Mouse (Mus musculus): Measurements from ENCODE around the gene Gm28035. TPM values are rescaled to one million over a fixed set of nuclear protein-coding genes. Genes with fewer than 3 reads are reported as not detected.

Gm28035 gene
- total RNA-seq (2022), result 10 to 100 TPM in 2 of 4 experiments, 1 to 10 TPM in 2; 6.7 to 11.6 (median 9.9) TPM

DNA sequence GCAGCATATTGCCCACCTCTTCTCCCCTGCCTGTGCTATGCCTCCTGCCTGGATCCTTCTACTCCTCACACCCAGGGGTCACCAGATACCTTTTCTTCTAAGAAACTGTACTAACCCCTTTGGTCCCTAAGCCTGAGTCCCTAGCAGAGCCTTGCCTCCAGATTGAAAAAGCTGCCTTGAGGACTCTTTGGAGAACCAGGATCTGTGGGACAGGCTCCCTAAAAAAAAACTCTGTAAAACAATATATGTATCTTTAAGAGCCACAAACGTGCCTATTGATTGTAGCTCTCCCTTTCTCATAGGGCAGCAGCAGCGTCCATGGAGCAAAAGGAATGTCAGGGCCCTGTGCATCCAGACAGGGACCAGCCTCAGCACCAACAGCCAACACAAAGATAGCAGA is at the start of gene Gm28035:
Gene Gm28035, plus strand, starts transcription at position 301 of the 400 bp plus-strand sequence.
- DNase-seq (ENCODE audit: low spot score in 2 of 2), result no peak

DNA sequence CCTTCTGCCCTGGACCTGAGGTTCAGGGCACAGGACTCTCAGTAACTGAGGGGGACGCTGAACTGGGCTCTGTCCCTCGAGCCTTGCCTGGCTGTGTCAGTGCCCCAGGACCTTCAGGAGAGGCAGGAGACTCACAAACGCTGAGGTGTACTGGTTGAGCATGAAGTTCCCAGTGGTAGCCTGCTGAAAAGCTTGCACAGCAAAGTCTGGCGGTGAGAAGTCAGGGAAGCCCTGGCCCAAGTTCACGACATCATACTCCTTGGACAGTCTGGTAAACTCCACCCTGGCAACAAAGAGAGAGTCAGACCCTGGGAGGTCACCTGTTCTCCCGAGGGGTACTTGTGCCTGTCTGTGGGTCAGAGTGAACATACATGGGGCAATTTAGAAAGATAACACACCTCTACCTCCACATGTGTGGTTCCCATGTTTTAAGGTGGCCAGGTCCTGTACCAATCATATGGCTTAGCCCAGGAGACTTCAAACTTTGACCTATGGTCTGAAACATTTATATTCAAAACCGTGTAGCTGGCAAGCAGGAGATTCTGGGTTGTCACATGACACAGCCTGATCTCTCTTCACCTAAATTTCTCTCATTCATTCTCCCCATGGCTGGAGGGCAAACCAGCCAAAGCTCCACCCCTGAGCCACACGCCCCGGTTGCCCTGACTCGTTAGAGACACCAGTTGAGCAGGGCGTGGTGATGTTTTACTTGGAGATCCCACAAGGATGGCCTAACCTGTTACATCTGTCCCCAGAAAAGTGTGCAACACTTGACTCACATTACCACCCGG is 48.4 kb upstream of the Gm28035 start:
- no peak for DNase-seq (ENCODE audit: low spot score in 2 of 2)

DNA sequence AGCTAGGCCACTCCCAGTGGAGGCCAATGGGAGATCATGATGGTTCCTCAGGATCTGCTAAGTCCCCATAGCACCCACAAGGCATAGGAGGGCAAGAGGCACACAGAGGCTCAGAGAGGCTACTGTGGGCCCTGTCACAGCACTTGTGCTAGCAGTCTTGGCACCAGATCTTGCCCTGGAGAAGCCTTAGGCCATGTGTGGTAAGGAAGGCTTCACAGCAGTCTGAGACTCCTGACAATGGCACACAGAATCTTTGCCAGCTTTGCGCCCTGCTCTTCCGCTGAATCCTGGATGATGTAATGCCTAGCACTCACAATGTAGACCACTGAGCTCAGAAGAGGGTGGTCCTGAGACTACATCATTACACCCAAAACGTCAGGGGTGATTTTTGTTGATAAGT is 45.7 kb upstream of the Gm28035 start:
- DNase-seq (ENCODE audit: low spot score in 2 of 2), result no peak

DNA sequence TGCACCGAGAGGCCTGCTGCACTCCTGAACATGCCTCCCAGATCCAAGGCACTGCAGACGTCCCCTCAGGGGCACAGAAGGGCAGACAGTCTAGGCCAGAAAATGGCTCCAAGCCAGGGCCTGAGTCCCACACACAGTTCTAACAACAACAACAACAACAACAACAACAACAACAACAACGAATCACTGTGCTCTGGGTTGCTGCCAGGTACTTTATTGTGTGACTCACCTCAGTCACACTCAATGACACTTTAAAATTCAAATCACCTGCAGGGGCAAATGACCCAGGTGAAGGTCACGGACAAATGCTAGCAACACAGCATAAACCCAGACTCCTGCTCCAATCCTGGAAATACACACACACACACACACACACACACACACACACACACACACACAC is 42.3 kb upstream of the Gm28035 start:
- DNase-seq (ENCODE audit: low spot score in 2 of 2), result no peak

DNA sequence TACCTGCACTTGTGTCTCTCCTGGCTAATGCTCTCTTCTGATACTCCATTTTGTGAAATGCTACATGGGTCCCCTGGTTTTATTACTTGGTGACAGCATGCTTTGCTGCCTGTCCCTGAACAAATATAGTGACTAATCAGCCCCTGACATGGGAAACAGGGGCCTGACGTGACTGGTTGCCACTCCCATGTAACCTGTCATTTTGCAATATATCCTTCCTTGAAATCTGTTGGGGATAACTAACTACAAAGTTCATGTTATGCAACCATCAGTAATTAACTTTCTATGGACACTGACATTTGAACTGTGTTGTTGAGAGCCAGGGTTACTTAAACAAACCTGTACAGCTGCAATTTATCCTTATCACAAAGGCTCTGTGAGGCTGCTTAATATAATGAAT is 40.4 kb upstream of the Gm28035 start:
- DNase-seq (ENCODE audit: low spot score in 2 of 2), result no peak

DNA sequence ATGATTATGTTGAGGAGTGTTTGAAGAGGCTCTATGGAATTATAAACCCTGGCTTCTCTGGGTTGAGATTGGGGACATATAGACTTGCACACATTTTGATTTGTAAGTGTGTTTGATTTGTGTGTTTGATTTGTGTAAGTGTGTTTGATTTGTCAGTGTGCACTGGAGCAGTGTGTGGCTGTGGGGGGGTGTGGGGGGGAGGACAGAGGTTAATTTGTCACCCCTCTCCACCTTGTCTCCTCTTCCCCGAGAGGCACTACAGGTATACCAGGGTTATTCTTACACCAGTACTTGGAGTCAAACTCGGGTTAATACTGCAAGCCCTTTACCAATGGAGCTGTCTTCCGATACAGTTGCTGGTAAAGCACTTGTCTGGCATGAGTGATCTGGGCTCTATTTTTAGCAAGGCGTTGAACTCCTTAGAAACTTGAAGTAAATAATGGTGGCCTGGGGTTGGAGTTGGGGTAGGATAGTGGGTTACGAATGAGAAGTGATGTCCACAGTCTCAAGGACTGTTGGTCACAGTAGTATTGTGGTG is 39.9 kb upstream of the Gm28035 start:
- no peak for DNase-seq (ENCODE audit: low spot score in 2 of 2)

DNA sequence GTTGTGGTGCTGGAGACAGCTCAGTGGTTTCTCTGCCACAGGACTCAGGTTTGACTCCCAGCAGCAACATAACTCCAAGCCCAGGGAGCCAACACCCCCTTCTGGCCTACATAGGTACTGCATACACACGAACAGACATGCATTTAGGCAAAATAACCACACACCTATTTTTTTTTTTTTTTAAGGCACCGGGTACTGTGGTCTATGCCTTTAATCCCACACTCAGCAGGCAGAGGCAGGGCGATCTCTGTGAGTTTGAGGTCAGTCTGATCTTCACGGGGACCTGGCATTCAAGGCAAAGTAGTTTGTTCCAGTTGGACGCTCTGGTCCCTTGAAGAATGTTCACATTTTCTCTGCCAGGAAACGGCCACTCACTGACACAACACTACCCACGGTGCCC is 36.9 kb upstream of the Gm28035 start:
- no peak for DNase-seq (ENCODE audit: low spot score in 2 of 2)

DNA sequence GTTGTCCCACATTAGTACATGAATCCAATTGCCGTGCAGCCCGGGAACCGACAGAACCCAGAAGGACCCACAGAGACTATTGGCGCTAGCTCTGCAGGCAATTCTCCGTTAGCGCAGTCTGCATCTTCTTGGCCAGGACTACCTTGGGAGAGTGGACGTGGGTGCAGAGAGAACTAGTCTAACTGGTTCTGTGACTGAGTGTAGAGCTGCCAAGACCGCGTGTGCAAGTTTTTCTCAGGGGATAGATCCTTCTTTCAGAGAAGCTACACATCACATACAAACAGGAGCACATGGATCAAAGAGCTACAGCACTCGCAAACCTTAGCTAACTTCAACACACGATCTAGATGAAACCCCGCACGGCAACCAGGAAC is 35.1 kb upstream of the Gm28035 start:
- DNase-seq (ENCODE audit: low spot score in 2 of 2), result peak in 1 of 2 experiments; percentile 34

DNA sequence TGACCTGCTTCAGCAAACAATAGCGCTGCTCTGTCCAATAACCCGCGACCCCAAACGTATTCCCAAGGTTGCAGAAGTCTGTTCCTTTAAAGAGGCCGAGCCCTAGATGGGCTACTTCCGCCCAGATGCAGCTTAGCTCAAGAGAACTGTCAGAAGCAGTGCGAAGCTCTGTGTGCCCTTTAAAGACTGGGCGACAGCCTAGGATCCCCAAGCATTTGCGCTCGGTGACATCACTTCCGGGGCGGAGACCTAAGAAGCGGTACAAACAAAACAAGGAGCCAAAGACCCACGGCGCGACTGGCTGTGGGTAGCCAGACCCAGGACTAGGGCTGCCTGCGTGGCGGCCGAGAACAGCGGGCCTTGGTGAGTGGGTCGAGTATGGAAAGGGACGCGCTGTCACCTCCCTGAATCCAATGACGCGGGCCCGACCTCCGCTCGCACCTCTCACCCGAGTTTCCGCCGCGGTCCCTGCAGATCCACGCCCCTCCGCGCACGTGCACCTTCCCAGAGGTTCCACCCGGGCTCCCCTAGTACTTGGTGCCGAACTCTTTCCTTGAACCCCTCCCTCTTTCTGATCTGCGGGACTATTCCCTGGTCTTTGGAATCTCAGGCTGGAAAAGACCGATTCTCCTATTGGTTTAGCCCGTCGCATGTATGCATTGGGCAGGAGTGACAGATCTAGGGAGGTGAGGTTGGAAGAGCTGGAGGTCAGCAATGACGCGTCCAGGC is 34.6 kb upstream of the Gm28035 start, which contains the start of gene Kyat1:
Gene Kyat1, minus strand, starts transcription at position 219 of the 729 bp plus-strand sequence.
- peak; percentile 93 for DNase-seq (ENCODE audit: low spot score in 2 of 2)

DNA sequence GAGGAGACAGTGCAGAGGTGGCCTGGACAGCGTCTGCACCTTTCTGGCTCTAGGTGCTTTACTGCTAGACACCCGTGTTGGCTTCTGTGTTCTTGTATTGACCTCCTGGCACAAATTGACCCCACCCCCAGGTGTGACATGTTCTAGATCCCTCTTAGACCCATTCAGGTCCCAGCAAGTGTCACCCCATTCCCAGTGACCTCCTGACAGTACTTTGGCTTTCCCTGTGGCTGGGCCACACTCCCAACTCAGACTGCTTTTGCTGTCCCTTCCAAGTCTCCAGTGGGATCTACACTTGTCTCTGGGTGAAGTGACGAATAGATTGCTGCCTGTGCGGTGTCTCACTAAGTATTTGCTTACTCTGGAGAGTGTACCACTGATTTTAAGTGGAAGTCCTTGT is 33.0 kb upstream of the Gm28035 start:
- no peak for DNase-seq (ENCODE audit: low spot score in 2 of 2)

DNA sequence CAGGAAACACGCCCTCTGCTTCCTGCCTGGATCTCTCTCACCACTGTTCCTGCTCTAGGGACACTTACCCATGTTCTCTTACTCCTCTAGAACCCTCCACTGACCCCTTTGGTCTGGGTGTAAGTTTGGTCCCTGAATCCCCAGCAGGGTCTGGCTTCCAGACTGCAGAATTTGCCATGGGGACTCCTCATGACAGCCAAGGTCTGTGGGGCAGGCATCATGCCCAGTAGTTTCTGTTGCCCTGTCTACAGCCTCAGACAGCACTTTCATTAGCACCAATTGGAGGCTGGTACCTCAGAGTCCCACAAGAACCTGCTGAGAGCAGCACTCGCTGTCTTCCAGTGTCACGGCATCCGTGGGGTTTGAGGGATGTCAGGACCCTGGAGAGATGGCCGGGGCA is 32.5 kb upstream of the Gm28035 start:
- no peak for DNase-seq (ENCODE audit: low spot score in 2 of 2)

DNA sequence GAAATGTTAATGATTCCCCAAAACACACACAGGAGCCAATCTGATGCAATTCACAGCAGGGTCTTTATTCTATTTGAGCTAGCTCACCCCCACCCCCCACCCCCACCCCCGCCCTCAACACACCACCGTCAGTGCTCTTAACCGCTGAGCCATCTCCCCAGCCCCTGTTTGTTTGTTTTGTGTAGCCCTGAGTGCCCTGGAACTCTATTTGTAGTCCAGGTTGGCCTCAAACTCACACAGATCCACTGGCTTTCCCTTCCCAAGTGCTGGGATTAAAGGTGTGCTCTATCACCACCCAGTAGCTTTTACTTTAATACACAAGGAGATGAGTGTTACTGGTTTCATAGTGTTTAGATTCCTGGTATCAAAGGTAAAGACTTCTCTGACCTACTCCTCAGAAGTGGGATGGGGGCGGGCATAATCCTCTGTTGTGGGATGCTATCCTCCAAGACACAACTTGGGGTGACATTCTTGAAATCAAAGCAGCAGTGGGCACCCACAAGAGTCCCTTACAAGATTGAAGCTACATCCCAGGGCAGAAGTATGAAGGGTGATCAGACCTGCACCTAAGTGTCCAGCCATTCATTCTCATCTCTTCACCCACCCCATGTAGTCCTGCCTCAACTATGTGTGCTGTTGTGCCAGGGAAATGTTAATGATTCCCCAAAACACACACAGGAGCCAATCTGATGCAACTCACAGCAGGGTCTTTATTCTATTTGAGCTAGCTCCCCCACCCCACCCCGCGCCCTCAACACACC is 28.8 kb upstream of the Gm28035 start:
- no peak for DNase-seq (ENCODE audit: low spot score in 2 of 2)

DNA sequence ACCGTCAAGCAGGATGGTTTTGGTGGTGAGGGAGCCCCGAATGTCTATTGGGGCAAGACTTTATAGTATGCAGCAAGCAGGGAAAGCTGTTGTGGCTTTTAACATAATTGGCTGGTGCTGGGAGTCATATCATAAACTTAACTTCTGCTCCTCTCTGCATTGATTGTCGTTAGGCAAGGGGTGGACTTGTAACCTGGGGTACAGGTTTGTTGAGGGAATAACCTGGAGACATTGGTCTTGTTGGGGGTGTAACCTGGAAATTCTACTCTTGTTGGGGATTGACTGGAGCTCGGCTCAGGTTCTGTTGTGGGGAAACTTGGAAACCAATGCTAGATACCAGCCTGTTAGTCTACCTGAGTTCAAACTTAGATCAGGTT is 28.2 kb upstream of the Gm28035 start:
- no peak for DNase-seq (ENCODE audit: low spot score in 2 of 2)

DNA sequence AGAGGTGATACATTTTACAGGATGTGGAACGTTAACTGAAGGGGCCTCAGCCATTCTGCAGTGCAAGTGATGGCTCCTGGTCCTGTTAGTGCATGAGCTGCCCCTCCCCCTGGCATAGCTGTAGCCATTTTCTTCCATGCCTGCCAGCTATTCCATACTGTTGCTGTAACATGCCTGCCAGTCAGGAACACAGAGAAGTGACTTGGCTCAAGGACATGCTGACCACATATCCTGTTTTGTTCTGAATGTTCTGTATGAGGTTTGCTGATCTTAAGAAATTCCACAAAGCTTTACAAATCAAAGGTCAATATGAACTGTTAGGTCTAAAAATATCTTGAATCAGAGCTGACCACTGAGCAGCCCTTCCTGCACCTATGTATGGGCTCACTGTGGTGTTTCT is 27.4 kb upstream of the Gm28035 start:
- DNase-seq (ENCODE audit: low spot score in 2 of 2), result no peak

DNA sequence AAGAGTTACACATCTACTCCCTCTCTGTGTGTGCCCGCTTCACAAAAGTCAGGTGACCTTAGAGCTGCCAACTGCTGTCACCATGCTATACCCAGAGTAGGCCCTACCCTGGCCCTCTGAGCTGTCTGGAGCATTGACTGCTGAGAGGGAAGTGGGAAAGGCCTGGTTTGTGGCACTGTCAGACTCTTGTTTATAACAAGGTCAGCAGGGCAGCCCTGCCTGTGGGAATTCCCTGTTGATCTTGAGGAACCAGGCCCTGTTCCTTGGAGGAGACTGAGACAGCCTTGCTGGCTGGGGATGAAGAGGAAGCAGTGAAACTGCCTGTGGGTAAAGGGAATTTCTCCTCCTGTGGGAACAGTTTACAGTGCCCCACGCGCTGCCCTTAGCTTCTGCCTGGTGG is 25.6 kb upstream of the Gm28035 start:
- DNase-seq (ENCODE audit: low spot score in 2 of 2), result no peak

DNA sequence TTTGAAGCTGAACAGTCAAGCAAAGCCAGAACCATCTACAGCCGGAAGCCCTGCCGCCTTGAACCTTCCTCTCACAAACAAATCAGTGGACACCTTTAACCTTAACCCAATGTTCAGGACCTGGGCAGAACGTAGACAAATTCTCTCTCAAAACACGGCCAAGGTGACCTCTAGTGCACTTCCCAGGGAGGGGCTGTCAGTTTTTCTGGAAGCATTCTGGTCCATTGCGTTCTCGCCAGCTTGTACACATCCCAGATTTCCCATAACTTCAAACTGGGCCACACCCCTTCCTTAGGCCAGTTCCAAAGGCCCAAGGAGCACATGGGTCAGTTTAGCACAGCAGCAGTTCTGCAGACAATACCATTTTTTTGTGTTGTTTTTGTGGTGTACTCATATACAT is 24.9 kb upstream of the Gm28035 start:
- no peak for DNase-seq (ENCODE audit: low spot score in 2 of 2)

DNA sequence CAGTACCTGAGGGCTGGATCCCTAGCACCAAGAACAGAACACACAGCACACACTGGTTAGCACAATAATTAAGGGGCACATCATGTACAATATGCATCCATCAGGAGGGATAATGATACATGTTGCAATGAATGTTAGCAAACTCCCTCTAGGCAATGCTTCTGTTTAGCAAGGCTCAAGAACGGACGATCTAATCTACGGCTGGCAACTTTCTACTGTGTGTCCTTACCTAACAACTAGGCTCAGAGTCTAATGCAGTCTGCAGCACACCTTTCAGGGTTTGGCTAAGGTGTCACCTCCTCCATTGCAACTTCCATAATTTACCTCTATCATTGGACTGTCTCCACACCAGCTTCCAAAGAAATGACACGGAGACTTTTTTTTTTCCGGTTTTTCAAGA is 24.1 kb upstream of the Gm28035 start:
- no peak for DNase-seq (ENCODE audit: low spot score in 2 of 2)

DNA sequence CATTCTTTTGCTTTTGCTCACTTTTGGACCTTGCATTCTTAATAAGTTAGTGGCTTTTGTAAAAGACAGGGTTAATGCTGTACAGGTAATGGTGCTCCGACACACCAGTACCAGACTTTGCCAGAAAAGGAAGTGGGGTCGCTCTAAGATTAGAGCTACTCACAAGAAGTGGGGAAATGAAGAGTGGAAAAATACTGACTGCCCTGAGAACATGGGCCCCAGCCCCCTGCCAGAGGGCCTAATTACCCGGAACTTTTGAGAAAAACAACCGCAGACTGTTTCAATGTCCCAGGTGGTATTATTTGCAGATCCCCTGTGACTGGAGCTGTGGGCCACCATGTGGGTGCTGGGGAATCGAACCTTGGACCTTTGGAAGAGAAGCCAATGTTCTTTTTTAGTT is 4.8 kb upstream of the Gm28035 start:
- DNase-seq (ENCODE audit: low spot score in 2 of 2), result no peak

DNA sequence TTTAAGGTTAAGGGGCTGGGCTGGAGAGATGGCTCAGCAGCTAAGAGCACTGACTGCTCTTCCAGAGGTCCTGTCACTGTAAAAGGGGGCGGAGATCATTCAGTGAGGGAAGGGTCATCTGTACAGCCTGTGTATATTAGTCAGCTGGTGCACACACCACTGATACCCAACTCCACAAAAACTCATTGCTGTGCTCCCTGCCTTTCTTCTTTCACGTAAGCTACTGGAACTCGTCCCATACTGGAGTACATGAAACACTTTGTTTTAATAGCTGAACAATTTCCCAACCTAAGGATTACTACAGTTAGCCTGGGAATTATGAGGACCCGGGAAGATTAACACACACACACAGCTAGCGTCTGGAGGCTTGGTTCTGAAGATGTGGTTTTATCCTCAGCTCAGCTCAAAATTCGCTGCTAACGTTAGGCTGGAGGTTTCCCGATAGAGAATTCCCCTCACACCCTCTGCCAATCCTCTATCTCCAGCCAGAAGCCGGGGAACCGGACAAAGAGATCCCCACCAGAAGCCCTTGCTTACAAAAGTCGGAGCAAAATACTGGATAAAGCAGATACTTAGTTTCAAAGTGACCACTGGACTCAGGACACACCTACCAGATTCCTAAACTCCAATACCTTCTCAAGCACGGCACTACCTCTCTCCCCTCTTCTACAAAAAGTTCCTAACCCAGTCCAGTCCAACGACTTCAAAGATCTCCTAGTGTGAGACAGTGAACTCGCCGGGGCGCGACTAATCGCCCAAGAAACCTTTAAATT is 3.8 kb upstream of the Gm28035 start:
- DNase-seq (ENCODE audit: low spot score in 2 of 2), result peak in 1 of 2 experiments; percentile 28

DNA sequence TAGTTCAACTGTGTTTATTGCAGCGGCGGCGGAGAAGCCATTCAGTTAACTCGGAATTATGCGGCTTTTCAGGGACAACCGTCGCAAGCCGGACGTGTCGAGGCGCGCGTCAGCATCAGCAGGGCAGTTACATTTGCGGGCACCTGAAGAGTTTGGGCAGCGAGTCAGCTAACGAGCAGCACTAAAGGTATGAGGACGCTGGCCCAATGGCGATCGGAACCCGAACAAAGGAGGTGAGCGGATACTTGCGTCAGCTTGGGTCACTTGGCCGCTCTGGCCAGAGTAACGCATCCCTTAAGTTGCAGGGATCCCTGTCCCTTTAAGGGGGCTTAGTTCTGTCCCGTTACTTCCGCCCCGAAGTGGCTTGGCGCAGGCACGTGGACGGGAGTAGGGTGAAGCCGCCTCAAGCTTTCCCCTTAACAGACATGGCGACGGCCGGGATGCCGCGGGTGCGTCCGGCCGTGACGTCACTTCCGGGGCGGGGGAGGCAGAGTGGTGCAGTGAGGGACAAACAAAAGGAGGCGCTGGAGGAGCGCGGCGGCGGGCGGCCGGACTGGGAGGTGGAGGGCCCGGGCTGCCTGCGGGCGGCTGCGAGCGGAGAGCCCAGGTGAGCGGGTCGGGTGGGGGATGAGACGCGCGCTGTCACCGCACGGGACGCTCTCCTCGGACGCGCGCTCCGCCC is 3.0 kb upstream of the Gm28035 start, which contains the start of gene Lrrc8a:
Gene Lrrc8a, plus strand, starts transcription at position 517 of the 682 bp plus-strand sequence.
- peak; percentile 99 for DNase-seq (ENCODE audit: low spot score in 2 of 2)
